Mouse (Mus musculus) embryonic fibroblast, embryonic 13.5 days (primary cell): ENCODE measurements at regions not wholly inside any gene's neighbourhood (a gene's known extent, or its start where the extent isn't known, plus 50 kb on each side); places are given as distances from the start of the nearest gene placed in this dataset.

ENCODE experiments used
- H3K27ac ChIP-seq: 2 replicates; pipeline ENCODE4 v1.5.1; 2012; ENCODE audit warnings: low read length, control low read depth, inconsistent platforms; ENCODE audit not compliant: insufficient read depth
- H3K4me1 ChIP-seq: 2 replicates; pipeline ENCODE4 v1.6.1; 2011; ENCODE audit warnings: low read length; ENCODE audit not compliant: control insufficient read depth, insufficient read depth
- H3K4me3 ChIP-seq: 2 replicates; pipeline ENCODE4 v1.5.1; 2011; ENCODE audit warnings: mild to moderate bottlenecking, control low read depth, low read length; ENCODE audit not compliant: insufficient read depth
- CTCF ChIP-seq: IDR thresholded peaks from 2 replicates; pipeline ENCODE4 v1.5.1; 2011; ENCODE audit warnings: mild to moderate bottlenecking, control low read depth, low read length, moderate library complexity, borderline replicate concordance; ENCODE audit not compliant: insufficient read depth
- POLR2A ChIP-seq: IDR thresholded peaks from 2 replicates; pipeline ENCODE4 v1.6.1; 2011; ENCODE audit warnings: low read depth, mild to moderate bottlenecking, control low read depth, low read length, moderate library complexity

DNA sequence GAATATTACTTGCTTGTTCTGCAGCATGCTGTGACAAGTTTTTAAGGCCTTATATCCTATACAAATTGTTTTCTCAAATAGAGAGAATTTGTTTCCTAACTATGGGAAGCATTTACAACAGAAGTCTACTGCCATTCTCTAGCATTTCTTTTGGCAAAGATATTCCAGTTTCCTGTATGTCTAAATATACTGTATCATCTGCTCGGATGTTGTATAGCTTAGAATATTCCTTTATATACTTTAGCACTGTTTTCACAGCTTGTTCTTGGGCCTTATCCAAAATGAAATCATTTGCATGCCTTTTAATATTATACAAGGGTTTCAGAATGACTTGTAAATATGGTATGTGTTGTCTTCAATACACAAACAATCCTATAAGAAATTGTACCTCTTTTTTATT is 92.1 kb upstream of the Ins2 start:
- H3K27ac ChIP-seq = no peak overlapping the region
- TF ChIP-seq CTCF (no peak), POLR2A (no peak)
- H3K4me1 ChIP-seq = no peaks in the 10 kb centered on the region
- no peak overlapping the region for H3K4me3 ChIP-seq

DNA sequence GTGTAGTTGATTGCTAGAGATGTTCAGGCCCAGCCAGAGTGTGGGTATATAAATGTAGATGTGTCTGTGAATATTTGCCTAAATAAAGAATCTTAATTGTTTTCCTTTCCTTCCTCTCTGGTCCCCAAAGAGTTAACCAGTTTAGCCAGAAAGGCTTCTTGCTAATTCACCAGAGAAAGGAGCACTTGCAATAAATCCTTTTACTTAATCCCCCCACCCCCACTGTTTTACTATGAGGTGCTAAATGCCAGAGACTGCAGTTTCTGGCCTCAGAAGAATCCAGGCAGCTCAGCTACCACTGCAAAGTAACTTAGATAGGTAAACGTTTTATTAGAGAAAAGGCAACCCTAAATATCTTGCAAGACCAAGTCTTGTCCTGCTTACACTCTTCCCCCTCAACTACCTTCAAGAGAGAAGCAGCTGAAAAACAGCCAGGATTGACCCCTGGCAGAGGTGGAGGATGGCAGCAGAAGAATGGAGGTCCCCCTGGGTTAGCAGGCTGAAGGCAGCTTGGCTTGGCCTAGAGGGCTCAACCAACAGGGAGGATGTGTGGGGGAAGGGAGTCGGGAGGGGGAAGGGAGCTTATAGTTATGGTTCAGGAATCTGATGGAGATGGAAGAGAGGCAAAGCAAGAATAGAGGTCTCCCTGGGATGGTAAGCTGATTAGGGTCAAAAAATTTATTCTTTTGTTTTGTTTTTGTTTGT is 87.9 kb upstream of the Ins2 start:
- Histone ChIP-seq H3K4me3 (no peak overlapping the region), H3K4me1 (no peaks in the 10 kb centered on the region), H3K27ac (no peak overlapping the region)
- no peak for TF ChIP-seq CTCF
- TF ChIP-seq POLR2A = no peak

DNA sequence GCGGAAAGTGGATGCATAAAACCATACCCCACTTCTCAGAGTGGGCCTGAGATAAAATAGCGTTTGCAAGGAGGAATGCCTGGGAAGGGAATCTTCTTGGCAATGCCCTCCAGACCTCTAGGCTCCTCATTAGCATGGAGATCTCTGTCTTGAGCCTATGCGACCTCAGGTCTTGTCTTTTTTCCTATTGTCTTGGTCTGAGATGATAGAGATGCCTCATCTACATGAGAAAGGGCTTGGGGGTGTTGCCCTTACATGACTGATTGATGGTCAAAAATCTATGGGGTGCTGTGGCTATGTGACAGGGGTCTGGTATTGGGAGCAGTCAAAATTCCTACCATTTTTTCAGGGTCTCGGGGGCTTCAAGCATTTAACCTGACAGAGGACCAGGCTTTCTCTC is 67.5 kb upstream of the Ins2 start:
- no peak for TF ChIP-seq POLR2A
- TF ChIP-seq CTCF = no peak
- Histone ChIP-seq H3K4me3 (no peak overlapping the region), H3K27ac (no peak overlapping the region), H3K4me1 (no peaks in the 10 kb centered on the region)

DNA sequence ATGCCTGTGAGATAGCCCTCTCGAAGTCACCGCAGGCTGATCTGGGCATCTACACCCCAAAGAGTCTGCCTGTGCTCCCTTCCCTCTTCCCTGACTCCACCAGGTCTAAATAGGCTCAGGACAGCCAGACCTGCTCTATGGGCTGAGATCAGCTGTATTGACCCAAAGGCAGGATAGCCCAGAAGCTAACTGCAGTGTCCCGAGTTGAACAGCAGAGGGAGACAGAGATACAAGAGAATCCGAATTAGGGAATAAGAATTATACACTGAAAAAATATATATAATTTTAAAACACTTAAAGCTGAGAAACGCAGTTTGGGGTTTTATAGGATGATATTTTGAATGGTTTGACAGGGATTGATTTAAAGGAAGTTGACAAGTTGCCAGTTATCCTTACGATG is 56.2 kb upstream of the Ins2 start:
- peak; percentile 22; the same call in 1 of the 2 replicates for TF ChIP-seq CTCF
- no peak for TF ChIP-seq POLR2A
- Histone ChIP-seq H3K4me3 (no peak overlapping the region), H3K4me1 (no peaks in the 10 kb centered on the region), H3K27ac (no peak overlapping the region)

DNA sequence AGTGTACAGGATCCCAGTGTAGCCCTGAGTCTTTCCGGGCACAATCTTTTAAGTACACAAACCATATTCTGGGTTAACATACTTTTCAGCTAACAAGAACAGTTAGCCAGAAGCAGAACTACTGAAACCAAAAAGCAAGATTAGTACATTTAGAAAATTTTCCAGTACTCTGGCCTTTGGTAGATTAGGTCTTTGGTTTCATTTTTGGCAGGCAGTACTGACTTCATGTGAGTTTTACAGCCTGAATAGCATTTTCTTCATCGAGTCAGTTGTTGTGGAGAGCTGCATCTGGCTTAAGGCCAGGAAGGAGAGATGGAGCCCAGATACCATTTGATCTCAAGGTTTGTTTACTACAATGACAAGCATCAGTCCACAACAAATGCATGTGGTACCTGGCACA is 51.3 kb upstream of the Ins2 start:
- Histone ChIP-seq H3K4me3 (no peak overlapping the region), H3K4me1 (no peaks in the 10 kb centered on the region), H3K27ac (no peak overlapping the region)
- TF ChIP-seq CTCF = no peak
- no peak for TF ChIP-seq POLR2A
